In the genomic region with DNA sequence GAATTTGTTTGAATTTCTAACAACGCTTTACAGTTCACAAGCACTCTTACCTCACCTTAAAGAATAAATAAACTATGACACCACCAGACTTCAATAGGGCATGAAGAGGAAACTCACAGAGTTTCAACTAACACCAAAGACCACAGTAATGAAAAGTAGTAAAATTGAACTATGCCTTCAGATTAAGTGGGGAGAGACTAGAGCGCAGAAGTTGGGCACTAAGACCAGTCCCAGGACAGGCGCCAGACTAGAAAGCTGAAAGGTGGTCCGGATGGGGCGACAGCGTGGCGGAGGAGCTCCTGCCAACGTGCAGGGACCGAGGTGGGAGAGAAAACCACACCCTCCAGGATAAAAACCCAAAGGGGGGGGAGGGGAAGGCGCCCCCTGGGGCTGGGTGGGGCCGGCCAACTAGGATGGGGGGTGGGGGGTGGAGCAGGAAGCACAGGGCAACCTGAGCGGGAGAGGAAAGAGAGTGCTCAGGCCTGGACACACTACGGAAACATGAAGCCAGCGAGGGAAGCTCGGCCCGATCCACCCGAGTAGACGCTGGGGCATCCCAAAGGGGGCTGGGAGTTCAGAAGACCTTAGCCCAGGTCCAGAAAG, we compare ENCODE assay signal across 8 mouse cellular contexts. TPM values are rescaled to one million over a fixed set of nuclear protein-coding genes. Genes with fewer than 3 reads are reported as not detected.
DNase-seq lines count a peak whose midpoint lies in the region; ATAC-seq and TF ChIP-seq lines count a peak whose summit lies in the region.

No protein-coding gene starts in this region.

- TF ChIP-seq POLR2A in lung, adult 2 months (IDR thresholded peaks at IDR 0.05; ENCODE audit: borderline replicate concordance, extremely low read depth, low read depth, low read length), result no peak

- H3K4me3 ChIP-seq in lung, adult 2 months (replicated peaks; ENCODE audit: extremely low read depth, low read depth, low read length), result peak overlapping the region; percentile 97
- peak overlapping the region; percentile 80 for H3K4me3 ChIP-seq in forebrain, embryonic 16.5 days (replicated peaks; ENCODE audit: low read length)
- peak overlapping the region; percentile 89 for H3K4me3 ChIP-seq in stomach, embryonic 14.5 days (ENCODE audit: low read depth, low read length)

- H3K27ac ChIP-seq in forebrain, embryonic 16.5 days (ENCODE audit: low read length), result peak overlapping the region; percentile 92
- H3K27ac ChIP-seq in stomach, embryonic 14.5 days (ENCODE audit: low read length), result peak overlapping the region; percentile 92

- no peaks in the 10 kb centered on the region for H3K9me3 ChIP-seq in forebrain, embryonic 16.5 days (ENCODE audit: control insufficient read depth, low read length)
- no peaks in the 10 kb centered on the region for H3K9me3 ChIP-seq in stomach, embryonic 14.5 days (ENCODE audit: control insufficient read depth, low read depth, low read length)

- TF ChIP-seq CTCF in lung, adult 2 months (IDR thresholded peaks at IDR 0.05; ENCODE audit: insufficient read depth, low read length), result no peak

- no peak for DNase-seq in lung, adult 2 months
- DNase-seq in lung, postnatal 10 days, result no peak
- DNase-seq in WW6 (ENCODE audit: low read depth, low spot score) (peak; percentile 61), liver (peak; percentile 79)
- no peak for DNase-seq in urinary bladder, postnatal 4 days (ENCODE audit: low spot score in 2 of 2)
- no peak for DNase-seq in thymus, postnatal 10 days (ENCODE audit: low spot score in 2 of 2)

- peak; percentile 56 for ATAC-seq in forebrain, embryonic 16.5 days
- ATAC-seq in stomach, embryonic 14.5 days (ENCODE audit: insufficient number of reproducible peaks, insufficient read depth, low FRiP score, low read depth), result peak; percentile 62

- peak overlapping the region; percentile 84 for H3K9ac ChIP-seq in forebrain, embryonic 16.5 days (replicated peaks; ENCODE audit: low read depth, low read length)
- H3K9ac ChIP-seq in stomach, embryonic 14.5 days (replicated peaks; ENCODE audit: low read depth, low read length), result peak overlapping the region; percentile 77

- whole genome bisulfite sequencing in lung, adult 2 months, result 1% methylated on average over 17 of the region's 18 CpGs
- 2% methylated on average over 18 of the region's 18 CpGs for WGBS in forebrain, embryonic 16.5 days
- WGBS in stomach, embryonic 14.5 days, result 2% methylated on average over 18 of the region's 18 CpGs

- H3K4me2 ChIP-seq in forebrain, embryonic 16.5 days (ENCODE audit: low read length), result peak overlapping the region; percentile 86
- H3K4me2 ChIP-seq in stomach, embryonic 14.5 days (replicated peaks; ENCODE audit: low read depth, low read length), result peak overlapping the region; percentile 77

- peaks cover 4% of the 10 kb centered on the region; the same call in 1 of the 2 replicates for H3K4me1 ChIP-seq in lung, adult 2 months (ENCODE audit: control insufficient read depth, insufficient read depth, low read length)
- peaks cover 26% of the 10 kb centered on the region for H3K4me1 ChIP-seq in forebrain, embryonic 16.5 days (replicated peaks; ENCODE audit: control insufficient read depth, insufficient read depth, low read length)
- peaks cover 18% of the 10 kb centered on the region for H3K4me1 ChIP-seq in stomach, embryonic 14.5 days (ENCODE audit: control insufficient read depth, insufficient read depth, low read length)

- no peaks in the 10 kb centered on the region for H3K36me3 ChIP-seq in forebrain, embryonic 16.5 days (ENCODE audit: control insufficient read depth, insufficient read depth)
- peaks cover 9% of the 10 kb centered on the region; the same call in 1 of the 2 replicates for H3K36me3 ChIP-seq in stomach, embryonic 14.5 days (ENCODE audit: control insufficient read depth, insufficient read depth, low read length)

- no peaks in the 10 kb centered on the region for H3K27me3 ChIP-seq in forebrain, embryonic 16.5 days (replicated peaks; ENCODE audit: control insufficient read depth, insufficient read depth, low read length)
- no peaks in the 10 kb centered on the region for H3K27me3 ChIP-seq in stomach, embryonic 14.5 days (ENCODE audit: control insufficient read depth, insufficient read depth, low read length)

RNA-seq across cellular contexts. Expression of a gene that starts 0.5 kb away (rescaled TPM):
- polyA plus RNA-seq in lung, adult 2 months (2012; rRNA removed), result 53.1 and 62.2 TPM in 2 replicates
- polyA plus RNA-seq in forebrain, embryonic 16.5 days (2015; fragmentation: Nextera tagmentation; extraction: Ambion mirVana), result 62.5 and 63.5 TPM in 2 replicates
- polyA plus RNA-seq in stomach, embryonic 14.5 days (2014; fragmentation: Nextera tagmentation; extraction: Ambion mirVana), result 59.9 and 61.3 TPM in 2 replicates

RNA-seq across cellular contexts. Expression of a gene that starts 40.2 kb away (rescaled TPM):
- 21.9 and 28.3 TPM in 2 replicates for polyA plus RNA-seq in lung, adult 2 months (2012; rRNA removed)
- polyA plus RNA-seq in forebrain, embryonic 16.5 days (2015; fragmentation: Nextera tagmentation; extraction: Ambion mirVana), result 88.9 and 101 TPM in 2 replicates
- polyA plus RNA-seq in stomach, embryonic 14.5 days (2014; fragmentation: Nextera tagmentation; extraction: Ambion mirVana), result 40.0 and 41.6 TPM in 2 replicates

Comparison
In these comparisons a context has a peak if more than half of its experiments do, and no peak if none do; other contexts are left out.
1. DNase-seq: peak in WW6 (single experiment) and liver (single experiment); none in lung, adult 2 months (single experiment), lung, postnatal 10 days (single experiment), urinary bladder, postnatal 4 days (0 of 2) and thymus, postnatal 10 days (0 of 2).
2. Peak in every context shown above with its lines, with median percentiles within 50 percentile points of each other: H3K4me3 ChIP-seq.